Mouse (Mus musculus) Muller cell, postnatal 12 days (primary cell): ENCODE measurements at regions not wholly inside any gene's neighbourhood (a gene's known extent, or its start where the extent isn't known, plus 50 kb on each side); places are given as distances from the start of the nearest gene placed in this dataset.
"Not testable (repeated sequence)": the region's sequence is repeated elsewhere in the genome, so short reads cannot be mapped to it uniquely, and the experiment has no call there.

ENCODE experiments used
- DNase-seq: peaks from one replicate; pipeline ENCODE4 v3.0.0-alpha.2; 2015; ENCODE audit errors: inconsistent ontology term

GRCm38 (mm10) chr8:20436956-20437355 lies 73.9 kb upstream of the Gm15319 start:
- not testable (repeated sequence) for DNase-seq

- DNase-seq, result not testable (repeated sequence)
These were observed 70.2 kb upstream of the Gm15319 start for GRCm38 (mm10) chr8:20433236-20433635.

- not testable (repeated sequence) for DNase-seq
These were observed 66.5 kb upstream of the Gm15319 start for GRCm38 (mm10) chr8:20429469-20429868.

GRCm38 (mm10) chr8:20424903-20425222 lies 61.9 kb upstream of the Gm15319 start:
- peak; percentile 16 for DNase-seq

GRCm38 (mm10) chr8:20424104-20424902 lies 61.3 kb upstream of the Gm15319 start:
- DNase-seq, result peak; percentile 97

GRCm38 (mm10) chr8:20420807-20421206 lies 57.8 kb upstream of the Gm15319 start:
- DNase-seq, result not testable (repeated sequence)
